Mouse (Mus musculus): ENCODE data around the gene Ovol1. TPM values are rescaled to one million over a fixed set of nuclear protein-coding genes. Genes with fewer than 3 reads are reported as not detected.

Ovol1 gene
- polyA plus RNA-seq, 1 experiment from 2014 or later, result 0.15 TPM

GRCm38 (mm10) chr19:5601752-5602541, 41.5 kb upstream of the Ovol1 start, which contains the start of gene Rnaseh2c:
Gene Rnaseh2c, plus strand, starts transcription at chr19:5601873.
- Histone ChIP-seq H3K36me3 (replicated peaks; ENCODE audit: control insufficient read depth, insufficient read depth) (peaks cover 45% of the 10 kb centered on the region), H3K27ac (peak within 1 kb of the TSS; percentile 75), H3K9me3 (ENCODE audit: control insufficient read depth, low read length) (no peaks in the 10 kb centered on the region), H3K27me3 (ENCODE audit: control insufficient read depth, insufficient read depth, low read length) (no peaks in the 10 kb centered on the region), H3K9ac (peak within 1 kb of the TSS; percentile 84), H3K4me2 (replicated peaks) (peak within 1 kb of the TSS; percentile 94), H3K4me1 (replicated peaks; ENCODE audit: control insufficient read depth, insufficient read depth, low read length) (peaks cover 14% of the 10 kb centered on the region), H3K4me3 (replicated peaks; ENCODE audit: low read length) (peak within 1 kb of the TSS; percentile 72)
- ATAC-seq (ENCODE audit: low FRiP score) (peak; percentile 90), DNase-seq (ENCODE audit: low spot score) (peak; percentile 87)
- under 1% methylated on average over 64 of the region's 64 CpGs for WGBS

GRCm38 (mm10) chr19:5599224-5599623, 38.8 kb upstream of the Ovol1 start:
- no peaks in the 10 kb centered on the region for H3K27me3 ChIP-seq (ENCODE audit: control insufficient read depth, insufficient read depth, low read length)
- no peak overlapping the region for H3K27ac ChIP-seq
- DNase-seq (ENCODE audit: low spot score) (no peak), ATAC-seq (ENCODE audit: low FRiP score) (no peak)
- no peak overlapping the region for H3K4me3 ChIP-seq (replicated peaks; ENCODE audit: low read length)
- no peaks in the 10 kb centered on the region for H3K9me3 ChIP-seq (ENCODE audit: control insufficient read depth, low read length)
- H3K36me3 ChIP-seq (replicated peaks; ENCODE audit: control insufficient read depth, insufficient read depth), result peaks cover 18% of the 10 kb centered on the region
- H3K4me1 ChIP-seq (replicated peaks; ENCODE audit: control insufficient read depth, insufficient read depth, low read length), result peaks cover 14% of the 10 kb centered on the region
- no peak overlapping the region for H3K9ac ChIP-seq
- WGBS, result 81% methylated on average over 4 of the region's 4 CpGs
- H3K4me2 ChIP-seq (replicated peaks), result no peak overlapping the region

GRCm38 (mm10) chr19:5591888-5592287, 31.4 kb upstream of the Ovol1 start:
- Histone ChIP-seq H3K4me3 (replicated peaks; ENCODE audit: low read length) (no peak overlapping the region), H3K27ac (no peak overlapping the region), H3K9me3 (ENCODE audit: control insufficient read depth, low read length) (no peaks in the 10 kb centered on the region), H3K27me3 (ENCODE audit: control insufficient read depth, insufficient read depth, low read length) (no peaks in the 10 kb centered on the region), H3K36me3 (replicated peaks; ENCODE audit: control insufficient read depth, insufficient read depth) (no peaks in the 10 kb centered on the region), H3K4me1 (replicated peaks; ENCODE audit: control insufficient read depth, insufficient read depth, low read length) (no peaks in the 10 kb centered on the region), H3K9ac (no peak overlapping the region), H3K4me2 (replicated peaks) (no peak overlapping the region)
- 89% methylated on average over 6 of the region's 6 CpGs for WGBS
- ATAC-seq (ENCODE audit: low FRiP score) (no peak), DNase-seq (ENCODE audit: low spot score) (no peak)

GRCm38 (mm10) chr19:5589159-5589558, 28.7 kb upstream of the Ovol1 start:
- Histone ChIP-seq H3K4me1 (replicated peaks; ENCODE audit: control insufficient read depth, insufficient read depth, low read length) (no peaks in the 10 kb centered on the region), H3K27ac (no peak overlapping the region), H3K9me3 (ENCODE audit: control insufficient read depth, low read length) (no peaks in the 10 kb centered on the region), H3K4me3 (replicated peaks; ENCODE audit: low read length) (no peak overlapping the region), H3K36me3 (replicated peaks; ENCODE audit: control insufficient read depth, insufficient read depth) (no peaks in the 10 kb centered on the region), H3K27me3 (ENCODE audit: control insufficient read depth, insufficient read depth, low read length) (no peaks in the 10 kb centered on the region), H3K9ac (no peak overlapping the region), H3K4me2 (replicated peaks) (no peak overlapping the region)
- ATAC-seq (ENCODE audit: low FRiP score) (no peak), DNase-seq (ENCODE audit: low spot score) (no peak)
- 79% methylated on average over 9 of the region's 9 CpGs for WGBS

- Histone ChIP-seq H3K9me3 (ENCODE audit: control insufficient read depth, low read length) (no peaks in the 10 kb centered on the region), H3K9ac (no peak overlapping the region), H3K4me2 (replicated peaks) (no peak overlapping the region), H3K4me3 (replicated peaks; ENCODE audit: low read length) (no peak overlapping the region), H3K27me3 (ENCODE audit: control insufficient read depth, insufficient read depth, low read length) (no peaks in the 10 kb centered on the region), H3K27ac (no peak overlapping the region), H3K4me1 (replicated peaks; ENCODE audit: control insufficient read depth, insufficient read depth, low read length) (no peaks in the 10 kb centered on the region), H3K36me3 (replicated peaks; ENCODE audit: control insufficient read depth, insufficient read depth) (no peaks in the 10 kb centered on the region)
- DNase-seq (ENCODE audit: low spot score) (no peak), ATAC-seq (ENCODE audit: low FRiP score) (no peak)
- 78% methylated on average over 2 of the region's 2 CpGs for WGBS
Observed at GRCm38 (mm10) chr19:5581995-5582394, 21.5 kb upstream of the Ovol1 start.

GRCm38 (mm10) chr19:5580776-5581175, 20.3 kb upstream of the Ovol1 start:
- Histone ChIP-seq H3K27me3 (ENCODE audit: control insufficient read depth, insufficient read depth, low read length) (no peaks in the 10 kb centered on the region), H3K4me2 (replicated peaks) (no peak overlapping the region), H3K36me3 (replicated peaks; ENCODE audit: control insufficient read depth, insufficient read depth) (no peaks in the 10 kb centered on the region), H3K9me3 (ENCODE audit: control insufficient read depth, low read length) (no peaks in the 10 kb centered on the region), H3K4me1 (replicated peaks; ENCODE audit: control insufficient read depth, insufficient read depth, low read length) (no peaks in the 10 kb centered on the region), H3K9ac (no peak overlapping the region), H3K27ac (no peak overlapping the region), H3K4me3 (replicated peaks; ENCODE audit: low read length) (no peak overlapping the region)
- no peak for ATAC-seq (ENCODE audit: low FRiP score)
- no peak for DNase-seq (ENCODE audit: low spot score)
- 95% methylated on average over 6 of the region's 6 CpGs for WGBS

GRCm38 (mm10) chr19:5579971-5580370, 19.5 kb upstream of the Ovol1 start:
- no peaks in the 10 kb centered on the region for H3K27me3 ChIP-seq (ENCODE audit: control insufficient read depth, insufficient read depth, low read length)
- H3K9me3 ChIP-seq (ENCODE audit: control insufficient read depth, low read length), result no peaks in the 10 kb centered on the region
- H3K9ac ChIP-seq, result no peak overlapping the region
- H3K36me3 ChIP-seq (replicated peaks; ENCODE audit: control insufficient read depth, insufficient read depth), result no peaks in the 10 kb centered on the region
- no peak for ATAC-seq (ENCODE audit: low FRiP score)
- no peaks in the 10 kb centered on the region for H3K4me1 ChIP-seq (replicated peaks; ENCODE audit: control insufficient read depth, insufficient read depth, low read length)
- WGBS, result 60% methylated on average over 4 of the region's 4 CpGs
- no peak overlapping the region for H3K27ac ChIP-seq
- no peak overlapping the region for H3K4me3 ChIP-seq (replicated peaks; ENCODE audit: low read length)
- no peak for DNase-seq (ENCODE audit: low spot score)
- no peak overlapping the region for H3K4me2 ChIP-seq (replicated peaks)

GRCm38 (mm10) chr19:5575336-5575735, 14.9 kb upstream of the Ovol1 start:
- DNase-seq (ENCODE audit: low spot score), result no peak
- Histone ChIP-seq H3K9ac (no peak overlapping the region), H3K4me2 (replicated peaks) (no peak overlapping the region), H3K4me1 (replicated peaks; ENCODE audit: control insufficient read depth, insufficient read depth, low read length) (no peaks in the 10 kb centered on the region), H3K27ac (no peak overlapping the region), H3K4me3 (replicated peaks; ENCODE audit: low read length) (no peak overlapping the region), H3K36me3 (replicated peaks; ENCODE audit: control insufficient read depth, insufficient read depth) (peaks cover 9% of the 10 kb centered on the region; the same call in 1 of the 2 replicates), H3K27me3 (ENCODE audit: control insufficient read depth, insufficient read depth, low read length) (no peaks in the 10 kb centered on the region), H3K9me3 (ENCODE audit: control insufficient read depth, low read length) (no peaks in the 10 kb centered on the region)
- ATAC-seq (ENCODE audit: low FRiP score), result no peak
- WGBS, result 92% methylated on average over 1 of the region's 1 CpGs

GRCm38 (mm10) chr19:5572331-5573125, 12.1 kb upstream of the Ovol1 start:
- Histone ChIP-seq H3K4me3 (replicated peaks; ENCODE audit: low read length) (no peak overlapping the region), H3K27ac (no peak overlapping the region), H3K9me3 (ENCODE audit: control insufficient read depth, low read length) (no peaks in the 10 kb centered on the region), H3K4me2 (replicated peaks) (no peak overlapping the region), H3K4me1 (replicated peaks; ENCODE audit: control insufficient read depth, insufficient read depth, low read length) (peaks cover 5% of the 10 kb centered on the region; the same call in 1 of the 2 replicates), H3K9ac (no peak overlapping the region), H3K27me3 (ENCODE audit: control insufficient read depth, insufficient read depth, low read length) (no peaks in the 10 kb centered on the region), H3K36me3 (replicated peaks; ENCODE audit: control insufficient read depth, insufficient read depth) (peaks cover 10% of the 10 kb centered on the region; the same call in 1 of the 2 replicates)
- ATAC-seq (ENCODE audit: low FRiP score) (no peak), DNase-seq (ENCODE audit: low spot score) (no peak)
- WGBS, result 86% methylated on average over 19 of the region's 19 CpGs

Data from hindbrain, embryonic 14.5 days (tissue).